Mouse (Mus musculus) urinary bladder, postnatal 10 days (tissue): Measurements from ENCODE around the gene Prkce.
A peak's percentile ranks its signal among the peaks of the same experiment; 100 is the strongest.

Experiments used
- DNase-seq: peaks from one replicate; pipeline ENCODE4 v3.0.0; 2022; ENCODE audit warnings: low spot score

Gene Prkce

DNA sequence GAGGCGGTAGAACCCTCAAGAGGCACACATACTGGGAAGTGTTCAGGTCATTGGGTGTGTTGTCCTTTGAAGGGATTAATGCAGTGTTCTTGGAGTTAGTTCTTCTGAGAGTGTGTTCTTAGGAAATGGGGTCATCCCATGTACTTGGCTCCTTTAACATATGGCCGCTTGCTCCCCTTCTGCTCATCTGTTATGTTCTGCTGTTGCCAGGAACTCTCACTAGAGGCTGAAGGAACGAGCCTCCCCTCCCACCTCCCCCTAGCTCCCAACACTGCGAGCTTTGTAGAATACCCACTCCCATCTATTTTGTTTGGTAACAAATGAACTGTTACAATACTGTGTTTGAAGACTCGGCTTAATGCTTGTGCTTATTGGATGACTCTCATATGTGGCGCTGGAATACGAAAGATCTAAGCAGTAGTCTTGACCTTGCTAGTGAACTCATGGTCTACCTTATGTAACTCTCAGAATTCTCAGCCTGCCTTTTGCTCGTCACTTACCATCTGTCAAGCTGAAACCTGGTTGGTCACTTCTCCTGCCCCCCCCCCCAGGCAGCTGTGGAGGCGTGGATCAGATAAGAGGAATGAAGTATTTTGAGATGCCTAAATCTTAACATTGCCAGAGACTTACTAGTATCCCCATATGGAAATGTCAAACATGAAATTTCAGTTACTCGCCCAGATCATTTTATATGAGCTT lies 58.1 kb downstream of the Prkce start:
- no peak for DNase-seq

GRCm38 (mm10) chr17:86226198-86226597 lies 58.6 kb downstream of the Prkce start:
- no peak for DNase-seq

DNA sequence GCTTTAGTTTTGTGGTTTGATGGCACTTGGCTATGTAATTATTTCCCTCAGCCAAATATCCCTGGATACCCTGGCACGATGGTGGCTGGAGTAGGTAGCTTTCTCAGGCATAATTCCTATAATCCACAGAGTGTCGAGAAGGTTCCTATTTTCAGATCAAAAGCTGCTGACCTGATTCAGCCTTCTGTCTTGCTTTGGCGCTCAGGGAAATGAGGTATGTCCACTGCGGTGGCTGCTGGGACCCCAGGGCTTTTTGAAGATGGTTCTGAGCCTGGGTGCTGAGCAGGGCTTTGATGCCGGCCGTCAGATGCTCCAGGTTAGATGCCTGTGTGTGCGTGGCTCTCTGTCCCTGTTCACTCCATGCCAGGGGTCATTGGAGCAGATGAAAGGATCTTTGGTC lies 59.0 kb downstream of the Prkce start:
- DNase-seq, result no peak

GRCm38 (mm10) chr17:86227389-86227788 lies 59.8 kb downstream of the Prkce start:
- no peak for DNase-seq

DNA sequence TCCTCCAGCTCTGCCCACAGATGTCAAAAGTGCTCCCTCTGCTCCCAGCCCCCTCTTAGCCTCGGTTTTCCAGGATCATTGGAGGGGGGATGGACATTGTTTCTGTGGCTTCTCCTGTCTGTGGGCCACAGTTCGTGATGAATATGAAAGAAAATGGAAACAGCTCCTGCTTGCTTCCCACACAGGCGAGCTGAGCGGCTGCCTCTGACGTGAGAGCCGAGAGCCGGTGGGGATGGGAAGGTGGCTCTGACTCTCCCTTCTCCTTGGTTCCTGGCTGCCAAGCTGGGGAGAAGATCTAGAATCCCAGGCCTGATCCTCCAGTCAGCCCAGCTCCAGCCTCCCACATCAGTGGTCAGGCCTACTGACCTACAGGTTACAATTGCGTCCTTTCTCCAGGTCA lies 61.3 kb downstream of the Prkce start:
- no peak for DNase-seq

DNA sequence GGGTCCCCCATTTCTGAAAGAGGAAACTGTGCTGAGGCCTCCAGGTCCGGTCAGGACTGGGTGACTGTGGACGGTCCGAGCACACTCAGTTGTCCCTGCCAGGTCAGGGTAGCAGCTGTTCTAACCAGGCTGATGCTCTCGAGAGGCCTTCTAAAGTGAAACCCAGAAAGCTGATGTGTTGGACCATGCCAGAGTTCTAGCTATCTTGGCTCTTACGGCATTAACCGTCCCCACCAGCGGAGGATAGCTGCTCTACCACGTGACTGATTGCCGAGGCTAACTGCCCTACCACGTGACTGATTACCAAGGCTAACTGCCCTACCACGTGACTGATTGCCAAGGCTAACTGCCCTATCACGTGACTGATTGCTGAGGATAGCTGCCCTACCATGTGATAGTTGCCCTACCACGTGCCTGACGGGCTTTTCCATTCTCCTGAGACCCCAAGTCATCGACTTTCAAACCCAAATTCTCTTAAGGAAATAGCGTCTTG lies 62.6 kb downstream of the Prkce start:
- DNase-seq, result no peak

GRCm38 (mm10) chr17:86231741-86232179 lies 64.2 kb downstream of the Prkce start:
- DNase-seq, result no peak

- no peak for DNase-seq
Observed at GRCm38 (mm10) chr17:86232248-86232647, 64.7 kb downstream of the Prkce start.

DNA sequence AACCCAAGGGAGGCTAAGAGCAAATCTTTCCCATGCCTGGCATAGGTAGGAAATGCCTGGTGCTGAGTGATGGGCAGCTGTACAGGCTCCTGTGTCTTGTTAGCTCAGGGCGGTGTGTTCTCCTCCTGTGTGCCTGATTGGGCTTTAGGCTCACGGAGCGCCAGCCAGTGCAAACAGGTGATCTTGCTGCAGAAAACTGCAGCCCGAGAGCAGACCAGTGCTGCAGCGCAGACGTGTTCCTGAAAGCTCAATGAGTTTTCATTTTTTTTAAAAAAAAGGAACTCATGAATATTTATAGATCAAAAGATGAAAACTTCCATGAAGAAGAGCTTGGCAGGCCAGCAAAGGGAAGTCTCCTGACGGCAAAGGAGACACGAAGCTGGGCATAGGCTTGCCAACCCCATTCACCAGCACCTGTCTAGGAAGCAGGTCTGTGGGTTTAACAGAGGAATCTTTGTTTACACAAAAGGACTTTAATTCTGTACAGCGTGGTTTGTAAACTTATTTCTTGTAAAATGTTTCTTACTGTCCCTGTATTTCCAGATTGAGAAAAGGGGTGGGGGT lies 67.1 kb downstream of the Prkce start:
- DNase-seq, result no peak

- no peak for DNase-seq
Observed at GRCm38 (mm10) chr17:86236026-86236712, 68.6 kb downstream of the Prkce start.

GRCm38 (mm10) chr17:86236861-86237763 lies 69.5 kb downstream of the Prkce start:
- no peak for DNase-seq

GRCm38 (mm10) chr17:86242291-86242690 lies 74.7 kb downstream of the Prkce start:
- DNase-seq, result no peak

- DNase-seq, result no peak
Observed at GRCm38 (mm10) chr17:86243109-86243527, 75.5 kb downstream of the Prkce start.

DNA sequence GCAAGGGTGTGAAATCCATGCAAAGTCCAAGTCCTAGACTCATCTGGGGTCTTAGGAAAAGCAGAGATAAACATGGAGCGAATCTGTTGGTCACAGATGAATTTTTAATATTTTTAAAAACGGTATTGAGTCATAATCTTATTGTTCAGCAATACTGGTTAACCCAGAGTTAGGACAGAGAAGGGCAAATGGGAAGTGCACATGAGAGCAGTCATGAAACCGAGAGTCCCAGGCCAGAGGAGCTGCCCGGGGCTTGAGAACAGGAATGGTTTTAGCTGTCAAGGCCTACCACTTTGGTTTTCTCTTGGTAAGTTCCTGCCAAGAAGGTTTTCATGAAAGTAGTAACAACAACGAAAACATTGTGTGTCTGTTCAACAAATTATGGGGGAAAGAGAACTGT lies 76.8 kb downstream of the Prkce start:
- DNase-seq, result no peak

GRCm38 (mm10) chr17:86248832-86249231 lies 81.2 kb downstream of the Prkce start:
- no peak for DNase-seq

- no peak for DNase-seq
Observed at GRCm38 (mm10) chr17:86249499-86250405, 82.2 kb downstream of the Prkce start.

DNA sequence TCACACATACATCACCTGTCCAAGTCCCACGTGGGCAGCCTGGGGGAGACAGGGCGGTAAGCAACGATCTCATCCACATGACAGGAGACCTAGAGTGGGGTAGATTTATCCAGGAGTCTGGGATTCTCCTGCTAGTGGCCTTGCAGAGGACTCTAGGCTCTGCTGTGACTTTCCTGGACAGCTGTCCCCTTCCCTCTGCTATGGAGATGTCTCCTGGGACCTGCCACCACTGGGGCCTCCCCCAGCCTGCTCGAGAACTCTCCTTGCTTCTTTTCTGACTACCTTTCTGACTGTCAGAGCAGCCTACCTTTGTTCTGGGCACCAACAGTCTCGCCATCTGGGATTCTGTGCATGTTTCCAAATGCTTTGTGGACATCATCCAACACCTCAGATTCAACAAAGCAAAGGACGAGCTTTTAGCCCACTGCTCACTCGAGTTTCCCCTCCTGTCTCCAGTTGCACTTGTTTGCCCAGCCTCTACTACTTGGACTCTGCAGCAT lies 82.9 kb downstream of the Prkce start:
- DNase-seq, result no peak

GRCm38 (mm10) chr17:86253884-86254283 lies 86.3 kb downstream of the Prkce start:
- no peak for DNase-seq

DNA sequence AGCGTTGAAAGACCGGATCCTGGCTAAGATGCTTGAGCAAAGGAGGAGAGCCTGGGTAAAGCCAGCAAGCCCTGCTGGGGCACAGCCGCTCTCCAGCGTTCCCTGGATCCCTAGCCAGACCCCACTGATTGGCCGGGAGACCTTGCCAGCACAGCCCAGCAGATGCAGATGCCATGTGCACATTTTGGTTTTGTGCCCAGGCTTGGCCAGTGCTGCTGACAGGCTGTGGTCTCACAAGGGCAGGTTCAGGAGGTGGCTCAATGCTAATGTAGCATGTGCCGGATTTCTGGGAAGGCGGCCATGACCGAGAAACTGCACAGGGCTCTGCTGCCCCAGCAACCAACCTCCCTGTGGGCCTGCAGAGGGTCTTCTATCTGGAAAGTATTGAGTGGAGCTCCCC lies 86.7 kb downstream of the Prkce start:
- DNase-seq, result peak; percentile 21

DNA sequence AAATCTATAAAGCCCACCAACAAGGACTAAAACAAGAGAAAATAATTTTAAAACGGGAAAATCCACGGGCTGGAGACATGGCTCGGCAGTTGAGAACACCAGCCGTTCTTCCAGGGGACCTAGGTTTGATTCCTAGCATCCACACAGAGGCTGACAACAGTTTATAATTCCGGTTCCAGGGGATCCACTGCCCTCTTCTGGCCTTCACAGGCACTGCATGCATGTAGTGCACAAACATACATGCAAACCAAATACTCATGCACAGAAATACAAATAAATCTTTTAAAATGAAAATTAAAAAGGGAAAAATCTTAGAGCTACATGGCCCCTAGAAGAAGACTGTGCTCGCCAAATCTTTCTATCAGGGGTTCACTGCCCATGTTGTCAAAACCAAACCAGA lies 87.4 kb downstream of the Prkce start:
- no peak for DNase-seq

GRCm38 (mm10) chr17:86256730-86257131 lies 89.1 kb downstream of the Prkce start:
- DNase-seq, result no peak
